Mouse (Mus musculus) limb, embryonic 13.5 days (tissue): ENCODE results near the gene Celsr1. TPM values are rescaled to one million over a fixed set of nuclear protein-coding genes. Genes with fewer than 3 reads are reported as not detected.
A peak's percentile ranks its signal among the peaks of the same experiment; 100 is the strongest.

Source experiments
- ATAC-seq: fragments of 200-750 bp; cut with Nextera tagmentation; 2 replicates; pipeline ENCODE4 v1.8.0; 2017; ENCODE audit warnings: low read depth, moderate number of reproducible peaks, moderate TSS enrichment; ENCODE audit not compliant: low FRiP score
- H3K27ac ChIP-seq: fragments of 300-500 bp; sonication (generic); 2 replicates; pipeline ENCODE4 v1.5.1; 2015; ENCODE audit warnings: inconsistent platforms, mild to moderate bottlenecking, moderate library complexity
- H3K27me3 ChIP-seq: fragments of 300-500 bp; sonication (generic); 2 replicates; pipeline ENCODE4 v1.6.1; 2015; ENCODE audit warnings: mild to moderate bottlenecking, inconsistent platforms
- H3K36me3 ChIP-seq: fragments of 300-500 bp; sonication (generic); 2 replicates; pipeline ENCODE4 v1.6.1; 2015; ENCODE audit warnings: inconsistent platforms, mild to moderate bottlenecking, moderate library complexity
- H3K4me1 ChIP-seq: fragments of 300-500 bp; sonication (generic); 2 replicates; pipeline ENCODE4 v1.6.1; 2015; ENCODE audit warnings: inconsistent platforms
- H3K4me2 ChIP-seq: fragments of 300-500 bp; sonication (generic); replicated peaks from 2 replicates; pipeline ENCODE4 v1.6.1; 2015; ENCODE audit warnings: inconsistent platforms, mild to moderate bottlenecking, moderate library complexity
- H3K4me3 ChIP-seq: fragments of 300-500 bp; sonication (generic); 2 replicates; pipeline ENCODE4 v1.5.1; 2015; ENCODE audit warnings: moderate library complexity, mild to moderate bottlenecking, inconsistent platforms
- H3K9ac ChIP-seq: fragments of 300-500 bp; sonication (generic); 2 replicates; pipeline ENCODE4 v1.6.1; 2015; ENCODE audit warnings: mild to moderate bottlenecking, inconsistent platforms
- H3K9me3 ChIP-seq: fragments of 300-500 bp; sonication (generic); 2 replicates; pipeline ENCODE4 v1.6.1; 2016; ENCODE audit warnings: inconsistent platforms
- WGBS: fragments of 180-500 bp; shearing (Covaris S2); methylation state at CpG from one replicate; pipeline ENCODE4 v1.1.7; 2015; 5-methylcytosine and 5-hydroxymethylcytosine counted together
- polyA plus RNA-seq: library from polyadenylated mRNA; unstranded; fragments of >200 nt; fragmentation: Nextera tagmentation; extraction: Ambion mirVana; gene quantifications from 2 replicates; pipeline ENCODE4 v1.2.1, GENCODE M21; 2015

Gene Celsr1
- polyA plus RNA-seq, 1 experiment from 2014 or later, result 2.0 TPM

- no peaks in the 10 kb centered on the region for H3K36me3 ChIP-seq
- no peak overlapping the region for H3K4me2 ChIP-seq
- no peak overlapping the region for H3K27ac ChIP-seq
- H3K9ac ChIP-seq, result no peak overlapping the region
- ATAC-seq, result no peak
- no peak overlapping the region for H3K4me3 ChIP-seq
- no peaks in the 10 kb centered on the region for H3K9me3 ChIP-seq
- H3K27me3 ChIP-seq, result no peaks in the 10 kb centered on the region
- H3K4me1 ChIP-seq, result peaks cover 15% of the 10 kb centered on the region
- WGBS, result 88% methylated on average over 4 of the region's 4 CpGs
These were observed 47.4 kb downstream of the Celsr1 start for GRCm38 (mm10) chr15:85986170-85986569.

DNA sequence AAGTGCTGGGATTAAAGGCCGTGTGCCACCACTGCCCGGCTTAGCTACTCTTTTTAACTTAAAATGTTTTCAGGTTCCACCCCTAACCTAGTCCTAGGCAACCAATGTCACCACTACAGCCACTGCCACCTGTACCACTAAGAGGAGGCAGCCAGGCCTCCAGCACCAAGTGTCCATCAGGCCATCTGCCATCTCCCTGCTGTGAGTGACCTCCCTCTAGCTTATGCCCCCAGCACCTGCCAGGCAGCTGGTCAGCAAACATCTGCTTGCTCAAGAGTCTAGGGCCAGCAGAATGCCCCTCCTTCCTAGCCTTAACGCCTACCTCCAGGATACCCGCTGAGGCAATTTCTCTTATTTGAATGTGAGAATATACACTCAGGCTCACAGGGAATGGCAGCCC is 48.0 kb downstream of the Celsr1 start:
- H3K4me3 ChIP-seq, result no peak overlapping the region
- H3K4me2 ChIP-seq, result no peak overlapping the region
- no peak overlapping the region for H3K9ac ChIP-seq
- WGBS, result 71% methylated on average over 4 of the region's 4 CpGs
- H3K4me1 ChIP-seq, result peaks cover 11% of the 10 kb centered on the region
- H3K27ac ChIP-seq, result no peak overlapping the region
- H3K27me3 ChIP-seq, result no peaks in the 10 kb centered on the region
- no peak for ATAC-seq
- no peaks in the 10 kb centered on the region for H3K36me3 ChIP-seq
- no peaks in the 10 kb centered on the region for H3K9me3 ChIP-seq

DNA sequence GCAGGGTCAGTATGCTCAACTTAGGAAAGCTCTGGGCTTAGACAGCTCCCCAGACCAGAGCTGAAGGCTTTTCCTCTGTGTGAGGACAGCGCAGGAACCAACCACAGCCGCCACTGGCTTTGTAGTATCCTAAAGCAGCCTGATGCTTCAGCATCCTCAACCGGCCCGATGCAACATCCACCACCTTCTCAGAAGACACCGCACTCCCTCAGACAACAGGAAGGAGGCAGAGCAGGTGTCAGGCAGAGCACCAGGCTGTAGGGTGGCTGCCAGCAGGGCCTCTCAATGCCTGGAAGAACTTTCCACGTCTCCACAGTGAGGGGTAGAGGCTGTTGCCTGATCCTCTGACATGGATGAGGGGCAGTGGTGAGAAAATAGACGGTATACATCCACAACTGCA is 50.4 kb downstream of the Celsr1 start:
- 79% methylated on average over 7 of the region's 7 CpGs for WGBS
- H3K4me2 ChIP-seq, result no peak overlapping the region
- H3K4me3 ChIP-seq, result no peak overlapping the region
- no peaks in the 10 kb centered on the region for H3K9me3 ChIP-seq
- no peaks in the 10 kb centered on the region for H3K36me3 ChIP-seq
- H3K27ac ChIP-seq, result no peak overlapping the region
- peaks cover 11% of the 10 kb centered on the region for H3K4me1 ChIP-seq
- no peak for ATAC-seq
- no peak overlapping the region for H3K9ac ChIP-seq
- H3K27me3 ChIP-seq, result no peaks in the 10 kb centered on the region

DNA sequence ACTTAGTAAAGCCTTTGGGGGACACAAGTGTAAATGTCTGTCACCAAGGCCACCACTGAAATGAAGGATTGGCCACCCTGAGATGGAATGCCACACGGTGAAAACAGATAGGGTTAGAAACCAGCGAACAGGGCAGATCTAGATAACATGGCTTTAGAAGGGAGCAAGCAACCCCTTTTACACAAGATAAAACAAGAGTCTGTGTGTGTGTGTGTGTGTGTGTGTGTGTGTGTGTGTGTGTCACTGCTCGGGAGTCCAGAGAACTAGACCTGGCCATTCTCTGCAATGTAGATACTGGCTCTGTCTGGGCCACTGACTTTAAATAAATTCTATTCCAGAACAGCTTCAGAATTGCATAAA is 51.2 kb downstream of the Celsr1 start:
- H3K36me3 ChIP-seq, result 0 out of 2 replicates have a peak, but pooled peaks cover 3% of the 10 kb centered on the region
- no peak overlapping the region for H3K27ac ChIP-seq
- H3K4me2 ChIP-seq, result no peak overlapping the region
- 74% methylated on average over 3 of the region's 3 CpGs for WGBS
- no peak overlapping the region for H3K9ac ChIP-seq
- peaks cover 11% of the 10 kb centered on the region for H3K4me1 ChIP-seq
- H3K9me3 ChIP-seq, result no peaks in the 10 kb centered on the region
- H3K27me3 ChIP-seq, result no peaks in the 10 kb centered on the region
- ATAC-seq, result no peak
- no peak overlapping the region for H3K4me3 ChIP-seq

DNA sequence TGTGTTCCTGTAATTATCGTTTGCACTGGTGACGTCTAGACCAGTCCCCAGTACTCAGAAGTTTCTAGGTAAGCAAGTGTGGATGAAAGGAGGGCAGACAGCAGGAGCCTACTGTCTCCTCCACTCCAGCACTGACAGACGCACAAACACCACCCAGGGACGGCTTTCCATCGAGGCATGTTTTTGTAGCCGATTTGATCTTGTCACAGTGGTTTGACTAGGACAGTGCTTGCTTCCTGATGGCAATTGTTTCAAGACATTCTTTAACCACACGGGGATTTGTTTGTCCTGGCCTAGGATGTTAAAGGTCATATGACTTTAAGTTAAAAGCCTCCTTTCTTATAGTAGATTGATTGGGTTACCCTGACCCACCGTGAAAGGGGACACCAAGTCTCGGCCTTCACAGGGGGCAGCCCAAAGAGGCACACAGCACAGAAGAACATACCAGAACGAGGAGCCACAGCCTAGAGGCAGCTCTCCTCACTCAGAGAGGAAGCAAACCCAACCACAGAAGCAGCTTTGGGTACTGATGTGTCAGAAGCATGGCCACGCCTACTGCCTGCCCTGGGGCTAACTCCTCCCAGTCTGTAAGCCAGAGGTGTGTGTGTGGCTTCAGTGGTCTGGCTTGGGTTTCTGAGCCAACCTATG is 51.7 kb downstream of the Celsr1 start:
- H3K27ac ChIP-seq, result no peak overlapping the region
- 45% methylated on average over 11 of the region's 11 CpGs for WGBS
- H3K4me1 ChIP-seq, result peaks cover 13% of the 10 kb centered on the region
- no peak for ATAC-seq
- no peaks in the 10 kb centered on the region for H3K9me3 ChIP-seq
- no peak overlapping the region for H3K4me2 ChIP-seq
- H3K4me3 ChIP-seq, result no peak overlapping the region
- H3K9ac ChIP-seq, result no peak overlapping the region
- H3K27me3 ChIP-seq, result no peaks in the 10 kb centered on the region
- H3K36me3 ChIP-seq, result 0 out of 2 replicates have a peak, but pooled peaks cover 3% of the 10 kb centered on the region

- 80% methylated on average over 9 of the region's 9 CpGs for WGBS
- no peak overlapping the region for H3K4me3 ChIP-seq
These were observed 56.5 kb downstream of the Celsr1 start for GRCm38 (mm10) chr15:85977086-85977485.

GRCm38 (mm10) chr15:85975746-85976145 is 57.8 kb downstream of the Celsr1 start:
- ATAC-seq, result no peak
- Histone ChIP-seq H3K27ac (peak overlapping the region; percentile 28; the same call in 1 of the 2 replicates), H3K4me2 (no peak overlapping the region)

More at GRCm38 (mm10) chr15:85977086-85977485, 56.5 kb downstream of the Celsr1 start:
- Histone ChIP-seq H3K27me3 (no peaks in the 10 kb centered on the region), H3K9ac (no peak overlapping the region), H3K4me2 (no peak overlapping the region), H3K9me3 (no peaks in the 10 kb centered on the region), H3K4me1 (peaks cover 36% of the 10 kb centered on the region), H3K36me3 (0 out of 2 replicates have a peak, but pooled peaks cover 3% of the 10 kb centered on the region), H3K27ac (no peak overlapping the region)
- no peak for ATAC-seq

GRCm38 (mm10) chr15:85971596-85971995 is 62.0 kb downstream of the Celsr1 start:
- Histone ChIP-seq H3K36me3 (no peaks in the 10 kb centered on the region), H3K27me3 (no peaks in the 10 kb centered on the region), H3K4me1 (peaks cover 41% of the 10 kb centered on the region), H3K4me3 (no peak overlapping the region), H3K27ac (no peak overlapping the region), H3K9me3 (no peaks in the 10 kb centered on the region), H3K4me2 (no peak overlapping the region), H3K9ac (no peak overlapping the region)
- 61% methylated on average over 5 of the region's 5 CpGs for WGBS
- 0 out of 2 replicates have a peak, but pooled peaks have one; percentile 12 for ATAC-seq

More at GRCm38 (mm10) chr15:85975746-85976145, 57.8 kb downstream of the Celsr1 start:
- Histone ChIP-seq H3K9me3 (no peaks in the 10 kb centered on the region), H3K9ac (no peak overlapping the region), H3K4me3 (no peak overlapping the region), H3K27me3 (no peaks in the 10 kb centered on the region), H3K4me1 (peaks cover 31% of the 10 kb centered on the region), H3K36me3 (0 out of 2 replicates have a peak, but pooled peaks cover 3% of the 10 kb centered on the region)
- 36% methylated on average over 16 of the region's 16 CpGs for WGBS

- H3K27me3 ChIP-seq, result no peaks in the 10 kb centered on the region
- H3K4me3 ChIP-seq, result no peak overlapping the region
- WGBS, result 75% methylated on average over 8 of the region's 8 CpGs
- no peak overlapping the region for H3K27ac ChIP-seq
- no peak for ATAC-seq
- H3K36me3 ChIP-seq, result no peaks in the 10 kb centered on the region
- no peaks in the 10 kb centered on the region for H3K9me3 ChIP-seq
- H3K4me2 ChIP-seq, result no peak overlapping the region
- no peak overlapping the region for H3K9ac ChIP-seq
- H3K4me1 ChIP-seq, result peaks cover 29% of the 10 kb centered on the region
These were observed 63.1 kb downstream of the Celsr1 start for GRCm38 (mm10) chr15:85970441-85970840.

- no peak overlapping the region for H3K4me3 ChIP-seq
- H3K9ac ChIP-seq, result no peak overlapping the region
- H3K4me2 ChIP-seq, result no peak overlapping the region
- no peak overlapping the region; the same call in 1 of the 2 replicates for H3K27ac ChIP-seq
- ATAC-seq, result no peak
- H3K27me3 ChIP-seq, result no peaks in the 10 kb centered on the region
- H3K9me3 ChIP-seq, result no peaks in the 10 kb centered on the region
- H3K4me1 ChIP-seq, result peaks cover 27% of the 10 kb centered on the region
- H3K36me3 ChIP-seq, result no peaks in the 10 kb centered on the region
- WGBS, result 61% methylated on average over 3 of the region's 3 CpGs
These were observed 63.8 kb downstream of the Celsr1 start for GRCm38 (mm10) chr15:85969707-85970153.

- no peaks in the 10 kb centered on the region for H3K27me3 ChIP-seq
These were observed 64.3 kb downstream of the Celsr1 start for GRCm38 (mm10) chr15:85969291-85969690.

DNA sequence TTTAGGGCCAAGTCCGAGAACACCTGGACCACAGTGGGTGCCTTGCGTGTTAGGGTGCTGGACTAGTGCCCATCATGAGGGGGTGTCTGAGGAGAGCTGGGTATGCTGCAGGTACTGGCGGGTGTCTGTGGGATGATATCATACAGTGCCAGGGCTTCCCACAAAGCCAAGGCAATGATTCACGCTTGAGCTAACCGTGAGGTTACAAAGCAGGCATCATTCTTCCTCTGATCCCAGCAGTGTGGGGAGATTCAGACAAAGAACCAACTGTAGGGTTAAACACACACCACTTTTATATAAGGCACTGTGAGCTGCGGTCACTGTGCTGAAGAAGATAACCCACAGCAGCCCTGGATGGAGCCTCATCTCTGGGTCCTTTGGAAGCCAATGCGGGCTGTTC is 67.5 kb downstream of the Celsr1 start:
- H3K4me1 ChIP-seq, result peaks cover 13% of the 10 kb centered on the region
- H3K27me3 ChIP-seq, result no peaks in the 10 kb centered on the region
- no peak overlapping the region for H3K9ac ChIP-seq
- ATAC-seq, result no peak
- no peak overlapping the region for H3K27ac ChIP-seq
- no peak overlapping the region for H3K4me2 ChIP-seq
- H3K4me3 ChIP-seq, result no peak overlapping the region
- no peaks in the 10 kb centered on the region; the same call in 1 of the 2 replicates for H3K36me3 ChIP-seq
- 85% methylated on average over 7 of the region's 7 CpGs for WGBS
- no peaks in the 10 kb centered on the region for H3K9me3 ChIP-seq

More at GRCm38 (mm10) chr15:85969291-85969690, 64.3 kb downstream of the Celsr1 start:
- H3K9ac ChIP-seq, result no peak overlapping the region
- H3K9me3 ChIP-seq, result no peaks in the 10 kb centered on the region
- no peak overlapping the region for H3K4me3 ChIP-seq
- ATAC-seq, result no peak
- peaks cover 23% of the 10 kb centered on the region for H3K4me1 ChIP-seq
- no peaks in the 10 kb centered on the region for H3K36me3 ChIP-seq
- H3K4me2 ChIP-seq, result no peak overlapping the region
- H3K27ac ChIP-seq, result no peak overlapping the region; the same call in 1 of the 2 replicates
- WGBS, result 90% methylated on average over 7 of the region's 7 CpGs
